Comparison of ENCODE assay signal across 8 mouse cellular contexts in genomic region chr15:31418686-31419024, GRCm38 (mm10). TPM values are rescaled to one million over a fixed set of nuclear protein-coding genes. Genes with fewer than 3 reads are reported as not detected.
DNase-seq lines count a peak whose midpoint lies in the region; ATAC-seq and TF ChIP-seq lines count a peak whose summit lies in the region.

No protein-coding gene starts in this region.

- TF ChIP-seq POLR2A in lung, adult 2 months (IDR thresholded peaks at IDR 0.05; ENCODE audit: borderline replicate concordance, extremely low read depth, low read depth, low read length), result no peak

- no peak for TF ChIP-seq CTCF in lung, adult 2 months (IDR thresholded peaks at IDR 0.05; ENCODE audit: insufficient read depth, low read length)

- intact Hi-C loops in heart, postnatal 10 days (cut with DNase I), result loop anchor here (1.0 kb wide), 1 partner anchor 103 kb away; no protein-coding TSS in a partner anchor

- 11% methylated on average over 7 of the region's 7 CpGs for WGBS in lung, adult 2 months

- H3K4me1 ChIP-seq in lung, adult 2 months (ENCODE audit: control insufficient read depth, insufficient read depth, low read length), result peaks cover 8% of the 10 kb centered on the region

- no peak overlapping the region for H3K4me3 ChIP-seq in lung, adult 2 months (replicated peaks; ENCODE audit: extremely low read depth, low read depth, low read length)

- ATAC-seq in megakaryocyte-erythroid progenitor cell, adult 5-6 weeks (replicated peaks; ENCODE audit: low FRiP score, low TSS enrichment, poor library complexity, severe bottlenecking), result 0 out of 2 replicates have a peak, but pooled peaks have one; percentile 6

- DNase-seq in adrenal gland, postnatal 14 days, result peak; percentile 15
- no peak for DNase-seq in adrenal gland, postnatal 25 days
- peak; percentile 21 for DNase-seq in lung, adult 2 months
- no peak for DNase-seq in lung, postnatal 4 days
- peak; percentile 9 to 27 for DNase-seq in heart, postnatal 10 days
- no peak for DNase-seq in layer of hippocampus, postnatal 10 days (ENCODE audit: low spot score in 2 of 2)
- DNase-seq in right cerebral cortex, postnatal 10 days (ENCODE audit: low spot score in 2 of 2), result no peak

RNA-seq across cellular contexts. Expression of gene Ropn1l, which starts 34.9 kb away (rescaled TPM):
- 1.1 and 2.3 TPM in 2 replicates for total RNA-seq in adrenal gland, postnatal 14 days (2021)
- 2.0 and 3.6 TPM in 2 replicates for total RNA-seq in adrenal gland, postnatal 25 days (2021)
- polyA plus RNA-seq in lung, adult 2 months (2012; rRNA removed), result 2.1 and 2.4 TPM in 2 replicates
- under 1 TPM in 1 of 2 experiments, not detected in 1; 0.27 TPM for total RNA-seq in heart, postnatal 10 days (2021)
- not detected in 2 replicates for total RNA-seq in megakaryocyte-erythroid progenitor cell, adult 5-6 weeks (2014; fragmentation: Nextera tagmentation)
- not detected in 2 replicates for total RNA-seq in megakaryocyte-erythroid progenitor cell, adult 5-6 weeks (2017)
- total RNA-seq in layer of hippocampus, postnatal 10 days (2021), result 1 to 10 TPM in 1 of 2 experiments, under 1 TPM in 1; 0.85 to 1.6 TPM

RNA-seq across cellular contexts. Expression of gene Ankrd33b, which starts 51.1 kb away (rescaled TPM):
- total RNA-seq in adrenal gland, postnatal 14 days (2021), result 1.6 and 1.9 TPM in 2 replicates
- total RNA-seq in adrenal gland, postnatal 25 days (2021), result 0.82 and 1.5 TPM in 2 replicates
- 39.4 and 42.2 TPM in 2 replicates for polyA plus RNA-seq in lung, adult 2 months (2012; rRNA removed)
- total RNA-seq in heart, postnatal 10 days (2021), result 10 to 100 TPM; 16.2 to 17.4 TPM
- 1.6 TPM in 1 of 2 replicates, not detected in the other for total RNA-seq in megakaryocyte-erythroid progenitor cell, adult 5-6 weeks (2014; fragmentation: Nextera tagmentation)
- total RNA-seq in megakaryocyte-erythroid progenitor cell, adult 5-6 weeks (2017), result not detected in 2 replicates
- total RNA-seq in layer of hippocampus, postnatal 10 days (2021), result 10 to 100 TPM; 13.6 to 13.9 TPM

Comparison
In these comparisons a context has a peak if more than half of its experiments do, and no peak if none do; other contexts are left out.
1. DNase-seq: peak in adrenal gland, postnatal 14 days (single experiment), lung, adult 2 months (single experiment) and heart, postnatal 10 days (2 of 2); none in adrenal gland, postnatal 25 days (single experiment), lung, postnatal 4 days (0 of 2), layer of hippocampus, postnatal 10 days (0 of 2) and right cerebral cortex, postnatal 10 days (0 of 2).